Comparison of ENCODE assay signal across 11 mouse cellular contexts in the genomic region with DNA sequence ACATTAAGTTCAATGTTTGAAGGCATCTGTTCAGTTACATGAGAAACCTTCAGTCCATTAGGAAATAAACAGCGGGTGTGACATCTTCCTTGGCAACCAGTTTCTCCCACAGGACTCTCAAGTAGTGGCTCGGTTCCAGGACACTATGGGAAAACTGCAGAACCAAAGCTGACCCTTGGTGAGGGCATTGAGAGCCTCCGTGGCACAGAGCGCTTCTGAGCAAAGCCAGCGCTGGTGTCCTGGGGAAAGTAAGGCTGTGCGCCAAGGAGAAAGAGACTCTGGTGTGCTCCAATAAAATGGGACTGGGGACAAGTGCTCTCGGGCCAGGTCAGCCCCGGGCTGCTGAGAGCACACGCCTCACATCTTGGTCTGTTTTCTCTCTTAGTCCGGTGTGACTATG.
DNase-seq lines count a peak whose midpoint lies in the region; ATAC-seq and TF ChIP-seq lines count a peak whose summit lies in the region.
"Had no signal": no experiment of that assay in that cellular context is flagged by ENCODE, and none has a peak within 500 bp of the region (broad histone marks: within the 10 kb centered on the region; RNA-seq: fewer than 3 reads in every experiment).

No protein-coding gene starts in this region.

- no peak overlapping the region for H3K27ac ChIP-seq in hindbrain, embryonic 14.5 days
- H3K27ac ChIP-seq in hindbrain, embryonic 11.5 days (ENCODE audit: low read depth, low read length) = no peak overlapping the region
- H3K27ac ChIP-seq in midbrain, embryonic 14.5 days (replicated peaks; ENCODE audit: low read depth, low read length) = no peak overlapping the region
- no peak overlapping the region for H3K27ac ChIP-seq in midbrain, embryonic 11.5 days (ENCODE audit: low read depth, low read length)
- H3K27ac ChIP-seq in gastrocnemius, adult 2 months = peak overlapping the region; percentile 49; the same call in 1 of the 2 replicates
- H3K27ac ChIP-seq: midbrain, embryonic 15.5 days; neural tube, embryonic 15.5 days had no signal

- intact Hi-C loops in gastrocnemius, adult 2 months (cut with DNase I) = no loop called here
- intact Hi-C loops in heart, postnatal 36 days (cut with DNase I) = no loop called here

- no peak overlapping the region for H3K4me3 ChIP-seq in hindbrain, embryonic 14.5 days (replicated peaks; ENCODE audit: low read length)
- no peak overlapping the region for H3K4me3 ChIP-seq in hindbrain, embryonic 11.5 days (ENCODE audit: low read depth, low read length)
- no peak overlapping the region for H3K4me3 ChIP-seq in midbrain, embryonic 14.5 days (replicated peaks; ENCODE audit: low read depth, low read length)
- H3K4me3 ChIP-seq in midbrain, embryonic 11.5 days (ENCODE audit: low read depth, low read length) = no peak overlapping the region
- H3K4me3 ChIP-seq in gastrocnemius, adult 2 months = peak overlapping the region; percentile 13; the same call in 1 of the 2 replicates
- H3K4me3 ChIP-seq: midbrain, embryonic 15.5 days; neural tube, embryonic 15.5 days had no signal

- H3K36me3 ChIP-seq in hindbrain, embryonic 14.5 days (replicated peaks; ENCODE audit: control insufficient read depth, insufficient read depth) = no peaks in the 10 kb centered on the region
- no peaks in the 10 kb centered on the region for H3K36me3 ChIP-seq in hindbrain, embryonic 11.5 days (ENCODE audit: control insufficient read depth, insufficient read depth, low read length)
- no peaks in the 10 kb centered on the region for H3K36me3 ChIP-seq in midbrain, embryonic 14.5 days (ENCODE audit: control insufficient read depth, insufficient read depth, low read length)
- no peaks in the 10 kb centered on the region for H3K36me3 ChIP-seq in midbrain, embryonic 11.5 days (ENCODE audit: control insufficient read depth, insufficient read depth, low read length)
- H3K36me3 ChIP-seq: midbrain, embryonic 15.5 days; neural tube, embryonic 15.5 days had no signal

- H3K9ac ChIP-seq in hindbrain, embryonic 14.5 days = no peak overlapping the region
- H3K9ac ChIP-seq in hindbrain, embryonic 11.5 days (ENCODE audit: low read depth, low read length) = no peak overlapping the region
- no peak overlapping the region for H3K9ac ChIP-seq in midbrain, embryonic 14.5 days (replicated peaks; ENCODE audit: low read length)
- no peak overlapping the region for H3K9ac ChIP-seq in midbrain, embryonic 11.5 days (ENCODE audit: low read length)
- H3K9ac ChIP-seq: midbrain, embryonic 15.5 days; neural tube, embryonic 15.5 days had no signal

- TF ChIP-seq CTCF in gastrocnemius, adult 2 months (IDR thresholded peaks at IDR 0.05) = no peak

- ATAC-seq in hindbrain, embryonic 14.5 days (ENCODE audit: low FRiP score) = peak; percentile 17; the same call in 1 of the 2 replicates
- ATAC-seq in hindbrain, embryonic 11.5 days (ENCODE audit: low FRiP score) = no peak
- no peak for ATAC-seq in midbrain, embryonic 14.5 days (ENCODE audit: low FRiP score, low TSS enrichment)
- no peak for ATAC-seq in midbrain, embryonic 11.5 days (ENCODE audit: low FRiP score)
- ATAC-seq in inflammation-experienced regulatory T-cells, adult 6 months = no peak
- ATAC-seq: midbrain, embryonic 15.5 days; Patski had no signal

- H3K9me3 ChIP-seq in hindbrain, embryonic 14.5 days (ENCODE audit: control insufficient read depth, low read length) = no peaks in the 10 kb centered on the region
- no peaks in the 10 kb centered on the region for H3K9me3 ChIP-seq in hindbrain, embryonic 11.5 days (ENCODE audit: control insufficient read depth, low read length)
- no peaks in the 10 kb centered on the region for H3K9me3 ChIP-seq in midbrain, embryonic 14.5 days (ENCODE audit: control insufficient read depth, low read length)
- no peaks in the 10 kb centered on the region for H3K9me3 ChIP-seq in midbrain, embryonic 11.5 days (ENCODE audit: control insufficient read depth, low read length)
- H3K9me3 ChIP-seq: midbrain, embryonic 15.5 days; neural tube, embryonic 15.5 days had no signal

- no peaks in the 10 kb centered on the region for H3K27me3 ChIP-seq in hindbrain, embryonic 14.5 days (ENCODE audit: control insufficient read depth, insufficient read depth, low read length)
- no peaks in the 10 kb centered on the region for H3K27me3 ChIP-seq in hindbrain, embryonic 11.5 days (ENCODE audit: control insufficient read depth, insufficient read depth, low read length)
- H3K27me3 ChIP-seq in midbrain, embryonic 14.5 days (ENCODE audit: control insufficient read depth, insufficient read depth, low read length) = no peaks in the 10 kb centered on the region
- no peaks in the 10 kb centered on the region for H3K27me3 ChIP-seq in midbrain, embryonic 11.5 days (ENCODE audit: control insufficient read depth, insufficient read depth, low read length)
- H3K27me3 ChIP-seq: midbrain, embryonic 15.5 days; neural tube, embryonic 15.5 days; Patski had no signal

- WGBS in hindbrain, embryonic 14.5 days = 78% methylated on average over 10 of the region's 10 CpGs
- WGBS in hindbrain, embryonic 11.5 days = 89% methylated on average over 10 of the region's 10 CpGs
- WGBS in midbrain, embryonic 14.5 days = 89% methylated on average over 10 of the region's 10 CpGs
- 87% methylated on average over 10 of the region's 10 CpGs for WGBS in midbrain, embryonic 11.5 days

- no peaks in the 10 kb centered on the region for H3K4me1 ChIP-seq in hindbrain, embryonic 14.5 days (replicated peaks; ENCODE audit: control insufficient read depth, insufficient read depth, low read length)
- H3K4me1 ChIP-seq in hindbrain, embryonic 11.5 days (replicated peaks; ENCODE audit: control insufficient read depth, insufficient read depth, low read length) = no peaks in the 10 kb centered on the region
- H3K4me1 ChIP-seq in midbrain, embryonic 14.5 days (ENCODE audit: control insufficient read depth, insufficient read depth, low read length) = no peaks in the 10 kb centered on the region
- H3K4me1 ChIP-seq in midbrain, embryonic 11.5 days (ENCODE audit: control insufficient read depth, insufficient read depth, low read length) = no peaks in the 10 kb centered on the region
- H3K4me1 ChIP-seq: midbrain, embryonic 15.5 days; neural tube, embryonic 15.5 days had no signal

- no peak for DNase-seq in hindbrain, embryonic 14.5 days (ENCODE audit: low spot score)
- no peak for DNase-seq in hindbrain, embryonic 11.5 days (ENCODE audit: low spot score)
- peak; percentile 9 for DNase-seq in midbrain, embryonic 14.5 days
- DNase-seq in midbrain, embryonic 11.5 days (ENCODE audit: low spot score, missing footprints) = no peak
- peak; percentile 73 for DNase-seq in gastrocnemius, adult 2 months
- peak; percentile 20 to 28 for DNase-seq in heart, postnatal 36 days
- DNase-seq: thymus, adult 18-20 months had no signal

- no peak overlapping the region for H3K4me2 ChIP-seq in hindbrain, embryonic 14.5 days (replicated peaks)
- H3K4me2 ChIP-seq in hindbrain, embryonic 11.5 days (replicated peaks; ENCODE audit: low read depth, low read length) = no peak overlapping the region
- H3K4me2 ChIP-seq in midbrain, embryonic 14.5 days (ENCODE audit: low read length) = no peak overlapping the region
- H3K4me2 ChIP-seq in midbrain, embryonic 11.5 days = no peak overlapping the region
- H3K4me2 ChIP-seq: midbrain, embryonic 15.5 days; neural tube, embryonic 15.5 days had no signal

Comparison
In these comparisons a context has a peak if more than half of its experiments do, and no peak if none do; other contexts are left out.
1. DNase-seq: peak in midbrain, embryonic 14.5 days (single experiment), gastrocnemius, adult 2 months (single experiment) and heart, postnatal 36 days (2 of 2); none in hindbrain, embryonic 14.5 days (single experiment), hindbrain, embryonic 11.5 days (single experiment) and midbrain, embryonic 11.5 days (single experiment).